Mouse (Mus musculus): ENCODE data around the gene Gm47969.

Gene Gm47969

DNA sequence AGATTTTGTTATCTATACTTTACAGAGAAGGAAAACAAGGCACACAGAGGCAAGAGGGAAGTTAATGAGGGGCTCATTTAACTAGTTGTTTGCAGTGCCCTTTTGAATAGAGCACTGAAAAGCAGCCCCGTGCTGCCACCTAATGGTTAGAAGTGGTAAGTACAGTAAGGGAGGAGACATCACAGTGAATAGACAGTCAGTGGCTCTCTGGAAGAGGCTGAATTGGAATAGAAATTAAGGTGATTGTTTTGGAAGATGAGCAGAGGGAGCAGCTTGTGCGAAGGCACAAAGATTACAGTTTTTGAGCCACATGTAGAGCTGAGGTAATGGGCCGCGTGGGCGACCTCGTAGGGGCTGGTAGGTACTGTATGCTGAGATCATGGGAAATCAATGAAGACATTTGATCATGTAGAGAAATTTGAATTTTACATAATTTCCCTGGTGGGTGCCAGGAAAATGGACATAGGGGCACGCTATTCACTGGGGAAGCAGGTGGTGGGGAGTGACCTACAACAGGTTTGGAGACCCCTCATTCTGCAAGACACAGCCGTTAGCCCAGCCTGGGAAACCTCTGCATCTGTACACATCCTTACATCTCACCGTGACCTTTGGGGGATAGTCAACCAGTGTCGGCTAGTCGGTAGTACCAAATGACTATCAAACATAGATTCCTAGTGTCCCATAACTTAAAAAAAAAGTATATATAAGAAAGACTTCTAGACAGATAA lies 31.6 kb downstream of the Gm47969 start:
- peak in 1 of 2 experiments; percentile 51 for DNase-seq (ENCODE audit: low spot score in 2 of 2)

DNA sequence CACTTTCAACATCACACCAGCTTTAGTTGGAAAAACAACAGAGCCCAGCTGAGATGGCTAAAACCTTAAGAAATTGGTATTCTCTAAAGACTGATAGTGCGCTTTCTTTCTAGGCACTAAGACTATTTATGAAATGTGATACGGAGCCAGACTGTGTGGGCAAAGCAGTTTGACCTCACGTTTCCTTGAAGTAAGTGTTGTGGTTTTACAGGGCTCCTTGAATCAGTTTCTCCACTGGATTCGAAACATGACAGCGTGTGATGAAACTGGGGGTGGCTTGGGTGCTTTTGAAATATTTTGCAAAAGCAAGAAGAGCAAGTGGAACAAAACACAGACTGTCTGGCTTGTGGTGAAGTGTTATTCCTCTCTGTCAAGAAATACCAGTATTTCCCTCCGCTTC lies 32.3 kb downstream of the Gm47969 start:
- no peak for DNase-seq (ENCODE audit: low spot score in 2 of 2)

DNA sequence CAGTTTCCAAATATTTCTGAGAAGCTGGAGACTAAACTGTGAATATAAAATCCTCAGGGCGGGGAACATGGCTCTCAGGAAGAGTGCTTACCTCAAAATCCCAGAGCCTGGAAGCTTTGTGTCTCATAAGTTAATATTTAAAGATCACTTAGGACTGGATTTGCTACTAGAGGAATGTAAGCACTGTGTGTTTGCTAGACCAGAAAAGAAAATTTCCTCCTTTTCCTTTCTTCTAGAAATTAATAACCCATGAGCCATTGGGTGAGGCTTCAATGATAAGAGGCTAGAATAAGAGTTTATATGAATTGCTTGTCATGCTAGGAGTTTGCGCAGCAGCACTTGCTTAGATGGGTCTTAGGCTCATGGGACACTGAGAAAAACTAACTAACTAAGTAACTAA lies 40.1 kb downstream of the Gm47969 start:
- no peak for DNase-seq (ENCODE audit: low spot score in 2 of 2)

DNA sequence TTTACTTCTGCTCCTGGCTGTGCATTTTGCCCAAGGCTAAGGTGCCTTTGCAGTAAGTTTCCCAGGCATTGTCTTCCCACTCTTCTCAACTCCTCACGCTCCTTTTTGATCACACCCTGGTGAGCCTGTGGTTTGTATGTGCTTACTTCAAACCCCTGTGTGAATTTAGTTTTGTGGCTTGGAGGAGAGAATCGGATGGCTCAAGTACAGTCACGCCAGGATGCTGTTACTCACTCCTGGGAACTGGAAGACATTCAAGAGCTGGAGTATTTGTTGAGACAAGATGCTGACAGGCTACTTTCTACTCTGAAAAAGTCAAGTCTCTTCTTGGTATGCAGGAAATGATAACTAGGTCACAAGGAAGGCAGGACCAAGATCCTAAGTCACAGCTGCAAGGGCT lies 46.5 kb downstream of the Gm47969 start:
- DNase-seq (ENCODE audit: low spot score in 2 of 2), result no peak
